Mouse (Mus musculus) hindbrain, embryonic 14.5 days (tissue): Measurements from ENCODE around the gene Mier3. TPM values are rescaled to one million over a fixed set of nuclear protein-coding genes. Genes with fewer than 3 reads are reported as not detected.

Experiments
- ATAC-seq: fragments of 200-750 bp; cut with Nextera tagmentation; 2 replicates; pipeline ENCODE4 v1.8.0; 2017; ENCODE audit warnings: moderate number of reproducible peaks, mild to moderate bottlenecking, moderate TSS enrichment, moderate library complexity; ENCODE audit not compliant: low FRiP score
- DNase-seq: peaks from one replicate; pipeline ENCODE4 v3.0.0-alpha.2; 2015; ENCODE audit warnings: low spot score
- H3K27ac ChIP-seq: fragments of 300-500 bp; sonication (generic); 2 replicates; pipeline ENCODE4 v1.5.1; 2014; ENCODE audit warnings: mild to moderate bottlenecking, moderate library complexity
- H3K27me3 ChIP-seq: fragments of 300-500 bp; sonication (generic); 2 replicates; pipeline ENCODE4 v1.6.1; 2014; ENCODE audit warnings: mild to moderate bottlenecking, low read length, mixed read lengths; ENCODE audit not compliant: control insufficient read depth, insufficient read depth
- H3K36me3 ChIP-seq: fragments of 300-500 bp; sonication (generic); replicated peaks from 2 replicates; pipeline ENCODE4 v1.6.1; 2014; ENCODE audit not compliant: control insufficient read depth, insufficient read depth
- H3K4me1 ChIP-seq: fragments of 300-500 bp; sonication (generic); replicated peaks from 2 replicates; pipeline ENCODE4 v1.6.1; 2014; ENCODE audit warnings: antibody characterized with exemption, low read length, mixed read lengths; ENCODE audit not compliant: control insufficient read depth, insufficient read depth
- H3K4me2 ChIP-seq: fragments of 300-500 bp; sonication (generic); replicated peaks from 2 replicates; pipeline ENCODE4 v1.6.1; 2014; ENCODE audit warnings: mild to moderate bottlenecking, moderate library complexity
- H3K4me3 ChIP-seq: fragments of 300-500 bp; sonication (generic); replicated peaks from 2 replicates; pipeline ENCODE4 v1.5.1; 2014; ENCODE audit warnings: mild to moderate bottlenecking, low read length
- H3K9ac ChIP-seq: fragments of 300-500 bp; sonication (generic); 2 replicates; pipeline ENCODE4 v1.6.1; 2014
- H3K9me3 ChIP-seq: fragments of 300-500 bp; sonication (generic); 2 replicates; pipeline ENCODE4 v1.6.1; 2016; ENCODE audit warnings: low read length; ENCODE audit not compliant: control insufficient read depth
- WGBS: fragments of 180-500 bp; shearing (Covaris S2); extraction: QIAGEN DNeasy Blood & Tissue Kit; methylation state at CpG from one replicate; pipeline ENCODE4 v1.1.7; 2014; 5-methylcytosine and 5-hydroxymethylcytosine counted together
- polyA plus RNA-seq: library from polyadenylated mRNA; unstranded; fragments of >200 nt; fragmentation: Nextera tagmentation; extraction: Ambion mirVana; gene quantifications from 2 replicates; pipeline ENCODE4 v1.2.1, GENCODE M21; 2014

The Mier3 gene
- polyA plus RNA-seq, 1 experiment from 2014 or later = 23.3 TPM

DNA sequence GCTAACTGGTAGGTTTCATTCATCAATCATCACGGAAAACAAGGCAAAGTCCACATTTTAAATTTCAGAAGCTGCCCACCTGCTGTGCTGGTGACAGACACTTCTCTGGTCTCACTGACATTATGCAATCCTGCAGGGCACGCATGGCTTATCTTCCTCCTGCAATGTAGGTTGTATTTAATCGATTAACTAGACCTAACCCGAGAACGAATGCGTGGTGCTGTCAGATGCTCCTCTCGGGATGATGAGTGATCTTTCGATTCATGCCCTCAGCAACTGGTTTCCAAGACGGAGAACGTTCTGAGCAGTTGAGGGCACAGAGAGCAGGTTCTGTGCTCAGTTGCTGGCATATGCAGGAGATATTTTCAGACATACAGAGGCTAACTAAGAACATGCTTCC is 24.5 kb upstream of the Mier3 start:
- Histone ChIP-seq H3K4me3 (no peak overlapping the region), H3K4me1 (no peaks in the 10 kb centered on the region), H3K27me3 (no peaks in the 10 kb centered on the region), H3K4me2 (no peak overlapping the region), H3K27ac (no peak overlapping the region), H3K9me3 (no peaks in the 10 kb centered on the region), H3K36me3 (no peaks in the 10 kb centered on the region), H3K9ac (no peak overlapping the region)
- 70% methylated on average over 10 of the region's 10 CpGs for WGBS
- ATAC-seq (no peak), DNase-seq (no peak)

DNA sequence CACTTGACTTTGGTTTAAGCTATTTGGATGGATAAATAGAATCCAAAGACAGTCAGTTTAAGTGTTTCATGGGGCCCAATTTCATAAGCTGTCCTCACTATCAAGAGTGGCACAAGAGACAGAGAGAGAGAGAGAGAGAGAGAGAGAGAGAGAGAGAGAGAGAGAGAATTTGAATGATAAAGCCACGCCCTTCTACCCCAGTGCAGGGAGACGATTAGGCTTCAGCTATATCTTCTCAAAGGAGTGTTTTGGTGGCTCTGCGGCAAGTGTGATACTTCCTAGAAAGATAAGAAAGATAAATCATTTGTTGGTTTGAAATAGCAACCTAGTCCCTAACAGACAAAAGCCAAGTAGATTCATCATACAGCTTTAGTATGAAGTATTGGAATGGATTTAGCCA is 24.0 kb upstream of the Mier3 start:
- no peaks in the 10 kb centered on the region for H3K4me1 ChIP-seq
- WGBS = 80% methylated on average over 3 of the region's 3 CpGs
- no peaks in the 10 kb centered on the region for H3K27me3 ChIP-seq
- no peak overlapping the region for H3K4me3 ChIP-seq
- ATAC-seq (no peak), DNase-seq (no peak)
- H3K9me3 ChIP-seq = no peaks in the 10 kb centered on the region
- no peak overlapping the region for H3K27ac ChIP-seq
- H3K9ac ChIP-seq = no peak overlapping the region
- H3K4me2 ChIP-seq = no peak overlapping the region
- H3K36me3 ChIP-seq = no peaks in the 10 kb centered on the region

DNA sequence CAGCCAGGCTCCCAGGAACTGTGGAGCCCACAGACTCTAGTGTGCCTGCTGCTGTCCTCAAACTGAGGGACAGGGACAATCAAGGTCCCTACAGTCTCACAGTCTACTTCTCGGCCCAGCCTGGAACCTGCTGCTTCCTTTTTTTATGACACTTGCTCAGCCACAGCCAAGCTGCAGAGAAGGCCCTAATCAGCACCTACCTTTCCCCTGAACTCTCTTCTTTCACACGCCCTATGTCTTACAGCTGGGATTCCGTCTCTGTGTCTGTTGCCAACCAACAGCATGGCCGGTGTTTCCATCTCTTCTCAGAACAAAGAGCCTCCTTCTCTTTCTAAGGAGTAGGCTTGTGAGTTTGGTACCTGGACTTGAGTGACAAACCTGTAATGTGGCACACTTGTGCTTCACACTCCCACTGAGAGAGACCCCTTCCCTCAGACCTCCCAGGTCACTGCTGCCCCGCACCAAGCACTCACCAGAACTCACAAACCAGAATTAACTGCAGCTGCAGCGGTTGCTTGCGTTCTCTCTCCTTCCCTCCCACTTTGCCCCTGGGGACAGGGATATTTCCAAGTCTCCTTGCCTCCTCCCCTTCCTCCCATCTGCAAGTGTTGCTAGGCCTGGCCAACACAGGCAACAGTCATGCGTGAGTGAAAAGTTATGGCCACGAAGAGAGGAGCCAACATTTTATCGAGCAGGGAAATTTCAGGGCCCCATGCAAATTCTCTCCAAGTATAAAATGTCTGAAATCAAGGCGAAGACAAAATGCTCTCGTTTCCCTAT is 22.1 kb upstream of the Mier3 start:
- Histone ChIP-seq H3K36me3 (no peaks in the 10 kb centered on the region), H3K27ac (no peak overlapping the region), H3K4me1 (no peaks in the 10 kb centered on the region), H3K9ac (no peak overlapping the region), H3K4me3 (no peak overlapping the region), H3K4me2 (no peak overlapping the region), H3K9me3 (no peaks in the 10 kb centered on the region), H3K27me3 (no peaks in the 10 kb centered on the region)
- 69% methylated on average over 12 of the region's 12 CpGs for WGBS
- ATAC-seq (no peak), DNase-seq (no peak)

DNA sequence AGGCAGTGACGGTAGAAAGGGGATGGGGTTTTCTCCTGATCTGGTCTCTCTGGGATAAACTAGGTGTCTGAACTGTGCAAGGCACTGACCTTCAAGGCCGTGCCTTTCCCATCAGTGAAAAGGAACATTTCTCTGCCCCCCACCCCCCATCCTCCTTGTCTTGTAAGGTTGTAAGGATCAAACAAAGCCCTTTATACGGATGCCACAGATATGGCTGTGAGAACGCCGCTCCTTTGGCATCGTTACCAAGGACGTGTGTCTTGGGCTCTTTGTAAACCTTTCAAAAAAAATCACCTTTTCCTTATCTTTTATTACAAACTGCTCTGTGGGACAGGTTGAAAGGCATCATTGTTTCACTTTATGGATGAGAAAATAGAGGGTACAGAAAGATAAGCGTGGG is 21.3 kb upstream of the Mier3 start:
- Histone ChIP-seq H3K36me3 (no peaks in the 10 kb centered on the region), H3K27me3 (no peaks in the 10 kb centered on the region), H3K9me3 (no peaks in the 10 kb centered on the region), H3K4me1 (no peaks in the 10 kb centered on the region), H3K27ac (no peak overlapping the region), H3K4me2 (no peak overlapping the region), H3K9ac (no peak overlapping the region), H3K4me3 (no peak overlapping the region)
- DNase-seq = no peak
- ATAC-seq = no peak
- 80% methylated on average over 8 of the region's 8 CpGs for whole genome bisulfite sequencing

DNA sequence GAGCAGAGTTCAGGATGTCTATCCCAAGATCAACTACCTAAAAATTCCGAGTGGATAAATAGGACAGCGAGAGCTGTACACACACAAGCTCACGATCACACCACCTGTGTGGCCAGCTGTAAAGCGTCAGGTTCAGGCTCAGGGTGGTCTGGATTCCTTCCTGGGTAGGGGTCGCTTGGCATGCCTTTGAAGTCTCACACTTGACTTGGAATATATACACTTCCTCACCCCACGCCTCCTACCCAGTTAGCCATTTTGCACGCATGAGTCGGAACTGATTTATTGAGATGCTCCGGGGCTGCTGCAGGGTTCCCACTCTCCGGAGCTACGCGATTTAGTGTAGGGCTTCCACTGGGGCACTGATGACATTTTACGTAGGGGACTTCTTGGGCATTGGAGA is 20.7 kb upstream of the Mier3 start:
- Histone ChIP-seq H3K9ac (no peak overlapping the region), H3K4me1 (no peaks in the 10 kb centered on the region), H3K27ac (no peak overlapping the region), H3K4me3 (no peak overlapping the region), H3K9me3 (no peaks in the 10 kb centered on the region), H3K27me3 (no peaks in the 10 kb centered on the region), H3K36me3 (no peaks in the 10 kb centered on the region), H3K4me2 (no peak overlapping the region)
- 78% methylated on average over 13 of the region's 13 CpGs for WGBS
- no peak for ATAC-seq
- no peak for DNase-seq

DNA sequence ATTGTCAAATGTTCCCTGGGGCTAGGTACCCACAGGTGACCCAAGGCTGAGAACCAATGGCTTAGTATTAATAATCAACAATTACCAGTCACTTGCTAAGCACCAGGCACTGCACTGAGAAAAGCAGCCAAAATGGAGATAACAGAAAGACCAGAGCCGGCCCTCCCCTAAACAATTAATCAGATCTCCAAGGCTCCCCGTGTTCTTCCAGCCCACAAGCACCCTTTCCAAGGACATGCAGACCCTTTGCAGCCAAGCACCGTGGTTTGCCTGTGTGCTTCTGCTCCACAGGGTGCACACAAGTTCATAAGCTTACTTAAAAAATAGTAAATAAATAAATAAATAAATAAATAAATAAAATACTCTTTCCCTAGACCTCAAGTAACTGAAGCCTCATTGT is 20.2 kb upstream of the Mier3 start:
- 69% methylated on average over 3 of the region's 3 CpGs for WGBS
- no peak for ATAC-seq
- no peak overlapping the region for H3K4me2 ChIP-seq

DNA sequence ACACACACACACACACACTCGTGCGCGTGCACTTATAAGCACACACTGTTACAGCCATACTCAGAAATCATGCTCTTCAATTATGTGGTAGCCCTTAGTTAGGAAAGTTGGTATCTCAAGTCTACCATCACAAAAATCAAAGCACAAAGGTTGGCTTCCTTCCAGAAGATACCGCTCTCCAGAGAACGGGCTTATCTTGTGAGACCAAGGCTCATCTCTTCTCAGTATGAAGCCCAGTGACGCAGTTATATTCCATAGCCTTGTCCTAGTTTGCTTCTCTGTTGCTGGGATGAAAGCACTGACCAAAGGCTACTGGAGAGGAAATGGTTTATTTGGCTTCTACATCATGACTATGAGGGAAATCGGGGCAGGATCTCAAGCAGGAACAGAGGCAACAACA is 12.8 kb upstream of the Mier3 start:
- H3K9ac ChIP-seq = no peak overlapping the region
- H3K4me2 ChIP-seq = no peak overlapping the region
- H3K4me3 ChIP-seq = no peak overlapping the region
- H3K4me1 ChIP-seq = no peaks in the 10 kb centered on the region
- H3K9me3 ChIP-seq = no peaks in the 10 kb centered on the region
- no peak for ATAC-seq
- no peak for DNase-seq
- H3K36me3 ChIP-seq = no peaks in the 10 kb centered on the region
- no peaks in the 10 kb centered on the region for H3K27me3 ChIP-seq
- 96% methylated on average over 7 of the region's 7 CpGs for WGBS
- H3K27ac ChIP-seq = no peak overlapping the region

More for the DNA sequence above, 20.2 kb upstream of the Mier3 start:
- Histone ChIP-seq H3K27ac (no peak overlapping the region), H3K9me3 (no peaks in the 10 kb centered on the region), H3K36me3 (no peaks in the 10 kb centered on the region), H3K4me3 (no peak overlapping the region), H3K4me1 (no peaks in the 10 kb centered on the region), H3K27me3 (no peaks in the 10 kb centered on the region), H3K9ac (no peak overlapping the region)
- DNase-seq = no peak

DNA sequence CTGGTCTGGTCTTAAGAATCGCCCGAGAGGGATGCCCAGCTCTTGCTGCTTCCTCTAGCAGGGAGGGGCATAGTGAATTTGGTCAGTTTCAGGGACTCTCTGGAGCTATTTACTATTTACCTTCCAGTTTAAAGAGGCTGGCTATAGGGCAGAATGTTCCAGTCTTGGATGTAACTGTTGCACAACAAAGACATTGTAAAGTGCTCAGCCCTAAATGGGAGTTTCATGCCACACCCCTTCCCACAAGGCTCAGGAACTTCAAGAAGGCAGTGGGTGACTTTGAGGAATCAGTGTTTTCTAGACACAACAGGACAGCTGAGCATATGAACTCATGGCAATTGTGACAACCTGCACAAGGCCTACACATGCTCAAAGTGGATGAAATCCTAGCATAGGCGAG is 3.9 kb upstream of the Mier3 start:
- H3K27me3 ChIP-seq = no peaks in the 10 kb centered on the region
- no peak overlapping the region for H3K9ac ChIP-seq
- WGBS = 88% methylated on average over 3 of the region's 3 CpGs

DNA sequence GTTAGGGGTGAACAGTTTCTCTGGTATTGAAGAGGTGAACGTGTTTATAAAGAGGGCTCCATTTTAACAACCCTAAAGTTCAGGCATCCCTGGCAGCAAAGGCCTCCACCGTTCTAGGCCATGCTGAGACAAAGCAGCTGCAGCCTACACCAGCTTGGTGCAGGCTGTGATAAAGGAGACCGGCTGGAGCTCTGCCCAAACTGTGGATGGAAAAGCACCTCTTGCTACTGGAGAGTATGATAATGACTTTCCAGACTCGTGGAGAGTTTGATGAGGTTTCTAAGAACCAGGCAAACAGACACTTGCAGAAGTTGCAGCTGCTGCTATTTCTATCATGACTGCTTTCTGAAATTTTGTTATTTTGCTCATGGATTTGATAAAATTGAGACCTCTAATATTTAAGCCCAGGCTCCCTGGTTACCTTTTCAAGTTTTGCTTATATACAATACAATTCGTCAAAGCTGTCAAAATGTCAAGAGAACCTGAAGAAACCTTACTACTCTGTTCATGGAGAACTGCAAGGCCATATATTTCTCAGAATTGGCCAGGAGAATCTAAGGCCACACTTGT is 3.4 kb downstream of the Mier3 start:
- Histone ChIP-seq H3K36me3 (no peaks in the 10 kb centered on the region), H3K27me3 (no peaks in the 10 kb centered on the region), H3K9me3 (no peaks in the 10 kb centered on the region), H3K4me1 (peaks cover 5% of the 10 kb centered on the region; the same call in 1 of the 2 replicates), H3K4me3 (no peak overlapping the region), H3K27ac (no peak overlapping the region), H3K4me2 (no peak overlapping the region), H3K9ac (no peak overlapping the region)
- WGBS = 34% methylated on average over 5 of the region's 5 CpGs
- DNase-seq = no peak
- no peak for ATAC-seq

More for the DNA sequence above, 3.9 kb upstream of the Mier3 start:
- H3K4me2 ChIP-seq = no peak overlapping the region
- peaks cover 4% of the 10 kb centered on the region; the same call in 1 of the 2 replicates for H3K9me3 ChIP-seq
- no peaks in the 10 kb centered on the region for H3K4me1 ChIP-seq
- ATAC-seq (no peak), DNase-seq (no peak)
- H3K4me3 ChIP-seq = no peak overlapping the region
- no peak overlapping the region for H3K27ac ChIP-seq
- no peaks in the 10 kb centered on the region for H3K36me3 ChIP-seq
